Mouse (Mus musculus): ENCODE data around the gene Slc35c2. TPM values are rescaled to one million over a fixed set of nuclear protein-coding genes. Genes with fewer than 3 reads are reported as not detected.

Gene Slc35c2
- polyA plus RNA-seq, 1 experiment: 52.3 TPM

- Histone ChIP-seq H3K4me1 (ENCODE audit: control insufficient read depth, insufficient read depth, low read length) (peaks cover 2% of the 10 kb centered on the region), H3K4me3 (replicated peaks; ENCODE audit: extremely low read depth, low read depth, low read length) (no peak overlapping the region)
- WGBS: 40% methylated on average over 5 of the region's 6 CpGs
- TF ChIP-seq POLR2A (IDR thresholded peaks at IDR 0.05; ENCODE audit: borderline replicate concordance, extremely low read depth, low read depth, low read length) (no peak), CTCF (IDR thresholded peaks at IDR 0.05; ENCODE audit: insufficient read depth, low read length) (no peak)
- DNase-seq: no peak
These were observed 5.8 kb downstream of the Slc35c2 start for GRCm38 (mm10) chr2:165281779-165282311.

- no peaks in the 10 kb centered on the region for H3K4me1 ChIP-seq (ENCODE audit: control insufficient read depth, insufficient read depth, low read length)
- DNase-seq: no peak
- TF ChIP-seq CTCF (IDR thresholded peaks at IDR 0.05; ENCODE audit: insufficient read depth, low read length) (no peak), POLR2A (IDR thresholded peaks at IDR 0.05; ENCODE audit: borderline replicate concordance, extremely low read depth, low read depth, low read length) (no peak)
- no peak overlapping the region for H3K4me3 ChIP-seq (replicated peaks; ENCODE audit: extremely low read depth, low read depth, low read length)
- 84% methylated on average over 10 of the region's 10 CpGs for WGBS
These were observed 8.3 kb downstream of the Slc35c2 start for GRCm38 (mm10) chr2:165279351-165279750.

- WGBS: 84% methylated on average over 5 of the region's 5 CpGs
- TF ChIP-seq CTCF (IDR thresholded peaks at IDR 0.05; ENCODE audit: insufficient read depth, low read length) (no peak), POLR2A (IDR thresholded peaks at IDR 0.05; ENCODE audit: borderline replicate concordance, extremely low read depth, low read depth, low read length) (no peak)
- Histone ChIP-seq H3K4me3 (replicated peaks; ENCODE audit: extremely low read depth, low read depth, low read length) (no peak overlapping the region), H3K4me1 (ENCODE audit: control insufficient read depth, insufficient read depth, low read length) (no peaks in the 10 kb centered on the region)
- DNase-seq: no peak
These were observed 10.4 kb downstream of the Slc35c2 start for GRCm38 (mm10) chr2:165277188-165277740.

- no peaks in the 10 kb centered on the region for H3K4me1 ChIP-seq (ENCODE audit: control insufficient read depth, insufficient read depth, low read length)
- DNase-seq: peak; percentile 60
- WGBS: 25% methylated on average over 8 of the region's 8 CpGs
These were observed 11.8 kb downstream of the Slc35c2 start for GRCm38 (mm10) chr2:165275824-165276223.

GRCm38 (mm10) chr2:165275124-165275640, 12.5 kb downstream of the Slc35c2 start:
- Histone ChIP-seq H3K4me3 (replicated peaks; ENCODE audit: extremely low read depth, low read depth, low read length) (no peak overlapping the region), H3K4me1 (ENCODE audit: control insufficient read depth, insufficient read depth, low read length) (no peaks in the 10 kb centered on the region)
- TF ChIP-seq CTCF (IDR thresholded peaks at IDR 0.05; ENCODE audit: insufficient read depth, low read length) (no peak), POLR2A (IDR thresholded peaks at IDR 0.05; ENCODE audit: borderline replicate concordance, extremely low read depth, low read depth, low read length) (no peak)
- 62% methylated on average over 8 of the region's 8 CpGs for WGBS
- DNase-seq: no peak

More at GRCm38 (mm10) chr2:165275824-165276223, 11.8 kb downstream of the Slc35c2 start:
- no peak overlapping the region for H3K4me3 ChIP-seq (replicated peaks; ENCODE audit: extremely low read depth, low read depth, low read length)
- TF ChIP-seq POLR2A (IDR thresholded peaks at IDR 0.05; ENCODE audit: borderline replicate concordance, extremely low read depth, low read depth, low read length) (no peak), CTCF (IDR thresholded peaks at IDR 0.05; ENCODE audit: insufficient read depth, low read length) (peak; percentile 69)

- no peaks in the 10 kb centered on the region for H3K4me1 ChIP-seq (ENCODE audit: control insufficient read depth, insufficient read depth, low read length)
- WGBS: 39% methylated on average over 4 of the region's 4 CpGs
- DNase-seq: no peak
- H3K4me3 ChIP-seq (replicated peaks; ENCODE audit: extremely low read depth, low read depth, low read length): no peak overlapping the region
- TF ChIP-seq POLR2A (IDR thresholded peaks at IDR 0.05; ENCODE audit: borderline replicate concordance, extremely low read depth, low read depth, low read length): no peak
- TF ChIP-seq CTCF (IDR thresholded peaks at IDR 0.05; ENCODE audit: insufficient read depth, low read length): no peak
These were observed 14.1 kb downstream of the Slc35c2 start for GRCm38 (mm10) chr2:165273589-165273988.

- DNase-seq: no peak
- no peak overlapping the region for H3K4me3 ChIP-seq (replicated peaks; ENCODE audit: extremely low read depth, low read depth, low read length)
- H3K4me1 ChIP-seq (ENCODE audit: control insufficient read depth, insufficient read depth, low read length): no peaks in the 10 kb centered on the region
- 28% methylated on average over 8 of the region's 8 CpGs for WGBS
- no peak for TF ChIP-seq POLR2A (IDR thresholded peaks at IDR 0.05; ENCODE audit: borderline replicate concordance, extremely low read depth, low read depth, low read length)
- no peak for TF ChIP-seq CTCF (IDR thresholded peaks at IDR 0.05; ENCODE audit: insufficient read depth, low read length)
These were observed 16.3 kb downstream of the Slc35c2 start for GRCm38 (mm10) chr2:165271326-165271725.

GRCm38 (mm10) chr2:165270858-165271257, 16.8 kb downstream of the Slc35c2 start:
- Histone ChIP-seq H3K4me1 (ENCODE audit: control insufficient read depth, insufficient read depth, low read length) (no peaks in the 10 kb centered on the region), H3K4me3 (replicated peaks; ENCODE audit: extremely low read depth, low read depth, low read length) (no peak overlapping the region)
- 28% methylated on average over 7 of the region's 7 CpGs for WGBS
- TF ChIP-seq CTCF (IDR thresholded peaks at IDR 0.05; ENCODE audit: insufficient read depth, low read length) (no peak), POLR2A (IDR thresholded peaks at IDR 0.05; ENCODE audit: borderline replicate concordance, extremely low read depth, low read depth, low read length) (no peak)
- no peak for DNase-seq

- no peaks in the 10 kb centered on the region for H3K4me1 ChIP-seq (ENCODE audit: control insufficient read depth, insufficient read depth, low read length)
- TF ChIP-seq POLR2A (IDR thresholded peaks at IDR 0.05; ENCODE audit: borderline replicate concordance, extremely low read depth, low read depth, low read length) (no peak), CTCF (IDR thresholded peaks at IDR 0.05; ENCODE audit: insufficient read depth, low read length) (no peak)
- DNase-seq: no peak
- no peak overlapping the region for H3K4me3 ChIP-seq (replicated peaks; ENCODE audit: extremely low read depth, low read depth, low read length)
- 21% methylated on average over 12 of the region's 12 CpGs for WGBS
These were observed 20.9 kb downstream of the Slc35c2 start for GRCm38 (mm10) chr2:165266739-165267138.

GRCm38 (mm10) chr2:165263861-165264260, 23.8 kb downstream of the Slc35c2 start:
- no peak for TF ChIP-seq POLR2A (IDR thresholded peaks at IDR 0.05; ENCODE audit: borderline replicate concordance, extremely low read depth, low read depth, low read length)
- TF ChIP-seq CTCF (IDR thresholded peaks at IDR 0.05; ENCODE audit: insufficient read depth, low read length): no peak
- H3K4me3 ChIP-seq (replicated peaks; ENCODE audit: extremely low read depth, low read depth, low read length): no peak overlapping the region
- H3K4me1 ChIP-seq (ENCODE audit: control insufficient read depth, insufficient read depth, low read length): no peaks in the 10 kb centered on the region
- DNase-seq: no peak
- WGBS: 47% methylated on average over 7 of the region's 7 CpGs
